Mouse (Mus musculus) gastrocnemius, adult 8-10 months (tissue): ENCODE measurements around the gene Gm10840. TPM values are rescaled to one million over a fixed set of nuclear protein-coding genes. Genes with fewer than 3 reads are reported as not detected.
"Not testable (repeated sequence)": the region's sequence is repeated elsewhere in the genome, so short reads cannot be mapped to it uniquely, and the experiment has no call there.

Source experiments
- DNase-seq, 2 experiments: peaks; one replicate each; pipeline ENCODE4 v3.0.0; 2022; ENCODE audit warnings: low spot score in 2 of 2
- total RNA-seq, 4 experiments: library from RNA; stranded (reverse); gene quantifications; 2 replicates each; pipeline ENCODE4 v1.2.4; 2022

Gene Gm10840
- total RNA-seq, 4 experiments from 2014 or later = not detected

GRCm38 (mm10) chr11:106195341-106195740 is 34.7 kb downstream of the Gm10840 start:
- no peak for DNase-seq

DNA sequence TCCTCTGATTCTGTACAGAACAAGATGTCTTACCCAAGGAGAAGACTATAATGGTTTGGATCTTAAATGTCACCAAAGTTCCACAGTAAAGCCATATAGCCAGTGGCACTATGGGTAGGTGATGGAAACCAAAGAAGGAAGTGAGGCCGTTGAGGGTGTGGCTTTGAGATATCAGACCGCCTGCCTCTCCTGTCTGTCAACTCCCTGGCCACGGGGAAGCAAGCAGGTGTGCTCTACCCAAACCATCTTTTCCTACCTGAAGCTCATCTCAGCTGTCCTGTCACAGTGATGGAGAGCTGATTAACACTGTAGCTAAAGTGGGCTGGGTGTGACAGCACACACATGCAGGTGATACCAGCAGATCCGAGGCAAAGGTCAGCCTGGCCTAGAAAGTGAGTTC is 37.6 kb downstream of the Gm10840 start:
- DNase-seq = no peak

GRCm38 (mm10) chr11:106199997-106200396 is 39.3 kb downstream of the Gm10840 start:
- not testable (repeated sequence) for DNase-seq

DNA sequence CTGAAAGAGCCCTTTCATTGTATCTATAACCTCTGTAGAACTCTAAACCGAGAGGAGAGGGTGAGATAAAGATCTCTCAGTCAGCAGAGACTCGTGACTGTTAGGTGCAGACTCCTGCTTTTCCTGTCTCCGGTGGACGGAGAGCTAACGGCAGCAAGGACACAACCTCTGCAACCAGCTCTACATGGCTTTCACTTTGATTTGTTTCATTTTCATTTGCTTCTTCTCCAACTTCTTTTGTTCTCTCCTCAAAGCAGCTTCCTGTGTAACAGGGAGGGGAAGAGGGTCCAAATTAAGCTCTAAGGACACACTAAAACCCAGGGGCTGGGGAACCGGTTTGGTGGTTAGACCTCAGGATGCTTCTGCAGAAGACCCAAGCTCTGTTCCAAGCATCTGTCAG is 40.1 kb downstream of the Gm10840 start:
- no peak for DNase-seq

- DNase-seq = no peak
Observed at GRCm38 (mm10) chr11:106201337-106202122, 40.9 kb downstream of the Gm10840 start.

- DNase-seq = no peak
Observed at GRCm38 (mm10) chr11:106202123-106202465, 41.4 kb downstream of the Gm10840 start, which contains the start of gene Strada. Gene Strada (minus strand): TSS chr11:106202168.

Other genes with a start within 250 kb of the Gm10840 start
- 1 to 10 TPM; 2.8 to 5.2 (median 3.8) TPM for gene Cyb561, start 207.5 kb upstream of the Gm10840 start, total RNA-seq
- 10 to 100 TPM in 3 of 4 experiments, 1 to 10 TPM in 1; 9.4 to 21.2 (median 13.4) TPM for gene Ace, start 192.9 kb upstream of the Gm10840 start, total RNA-seq
- gene Ace3, start 166.2 kb upstream of the Gm10840 start, total RNA-seq = not detected
- not detected for gene Kcnh6, start 152.7 kb upstream of the Gm10840 start, total RNA-seq
- 10 to 100 TPM; 21.1 to 27.1 (median 25.0) TPM for gene Dcaf7, start 124.0 kb upstream of the Gm10840 start, total RNA-seq
- 10 to 100 TPM; 35.8 to 42.1 (median 39.3) TPM for gene Taco1, start 94.8 kb upstream of the Gm10840 start, total RNA-seq
- 10 to 100 TPM; 20.6 to 24.8 (median 22.5) TPM for gene Map3k3, start 76.2 kb upstream of the Gm10840 start, total RNA-seq
- 1 to 10 TPM; 2.2 to 2.8 (median 2.4) TPM for gene Limd2, start within 50 bp of the Gm10840 start, total RNA-seq
- 10 to 100 TPM; 11.1 to 14.7 (median 12.6) TPM for gene Strada, start 41.3 kb downstream of the Gm10840 start, total RNA-seq
- gene Ccdc47, start 55.5 kb downstream of the Gm10840 start, total RNA-seq = 10 to 100 TPM; 59.2 to 76.2 (median 65.5) TPM
- 10 to 100 TPM; 22.8 to 26.9 (median 24.4) TPM for gene Ddx42, start 56.1 kb downstream of the Gm10840 start, total RNA-seq
- 10 to 100 TPM; 18.0 to 28.8 (median 21.3) TPM for gene Ftsj3, start 95.2 kb downstream of the Gm10840 start, total RNA-seq
- gene Psmc5, start 95.3 kb downstream of the Gm10840 start, total RNA-seq = 100 to 1,000 TPM; 125 to 150 (median 137) TPM
- gene Smarcd2, start 112.1 kb downstream of the Gm10840 start, total RNA-seq = 10 to 100 TPM in 2 of 4 experiments, 1 to 10 TPM in 2; 8.3 to 11.5 (median 10.0) TPM
- gene Tcam1, start 115.8 kb downstream of the Gm10840 start, total RNA-seq = under 1 TPM in 3 of 4 experiments, not detected in 1; 0.07 to 0.13 (median 0.12) TPM
- gene Gh, start 141.0 kb downstream of the Gm10840 start, total RNA-seq = not detected
- under 1 TPM in 3 of 4 experiments, not detected in 1; 0.24 to 0.58 (median 0.25) TPM for gene Cd79b, start 153.9 kb downstream of the Gm10840 start, total RNA-seq
- gene Scn4a, start 192.4 kb downstream of the Gm10840 start, total RNA-seq = 100 to 1,000 TPM; 486 to 711 (median 596) TPM
- 1 to 10 TPM; 3.3 to 5.5 (median 4.3) TPM for gene Prr29, start 204.6 kb downstream of the Gm10840 start, total RNA-seq
- 1 to 10 TPM; 2.3 to 5.2 (median 4.3) TPM for gene Icam2, start 227.2 kb downstream of the Gm10840 start, total RNA-seq